Comparison of ENCODE assay signal across 8 mouse cellular contexts in genomic region chr1:69591328-69591801, GRCm38 (mm10).
DNase-seq lines count a peak whose midpoint lies in the region; ATAC-seq and TF ChIP-seq lines count a peak whose summit lies in the region.

No protein-coding gene starts in this region.

- 69% methylated on average over 7 of the region's 7 CpGs for WGBS in hindbrain, embryonic 11.5 days

- peak overlapping the region; percentile 27 for H3K4me3 ChIP-seq in layer of hippocampus, adult 2 months
- no peak overlapping the region for H3K4me3 ChIP-seq in hindbrain, embryonic 11.5 days (ENCODE audit: low read depth, low read length)

- no peak overlapping the region for H3K4me2 ChIP-seq in hindbrain, embryonic 11.5 days (replicated peaks; ENCODE audit: low read depth, low read length)

- no peak for DNase-seq in frontal cortex, postnatal 36 days (ENCODE audit: low spot score in 2 of 2)
- DNase-seq in 3T3-L1 (ENCODE audit: low read depth, low spot score), result peak; percentile 44
- DNase-seq in cerebellum, adult 9-11 months, result peak; percentile 33
- DNase-seq in heart, postnatal 14 days, result peak; percentile 8 to 16
- peak; percentile 8 to 34 for DNase-seq in layer of hippocampus, adult 2 months (ENCODE audit: low spot score in 2 of 2)
- DNase-seq in hindbrain, embryonic 11.5 days (ENCODE audit: low spot score), result no peak
- no peak for DNase-seq in liver

- H3K9me3 ChIP-seq in hindbrain, embryonic 11.5 days (ENCODE audit: control insufficient read depth, low read length), result no peaks in the 10 kb centered on the region

- no peak for TF ChIP-seq CTCF in layer of hippocampus, adult 2 months (conservative IDR thresholded peaks at IDR 0.05)

- ATAC-seq in frontal cortex, adult (ENCODE audit: low TSS enrichment), result peak; percentile 52; the same call in 1 of the 2 replicates
- no peak for ATAC-seq in hindbrain, embryonic 11.5 days (ENCODE audit: low FRiP score)

- intact Hi-C loops in heart, postnatal 14 days (cut with DNase I), result no loop called here

- no peaks in the 10 kb centered on the region for H3K36me3 ChIP-seq in hindbrain, embryonic 11.5 days (ENCODE audit: control insufficient read depth, insufficient read depth, low read length)

- H3K27me3 ChIP-seq in hindbrain, embryonic 11.5 days (ENCODE audit: control insufficient read depth, insufficient read depth, low read length), result no peaks in the 10 kb centered on the region

- peak overlapping the region; percentile 32; the same call in 1 of the 2 replicates for H3K27ac ChIP-seq in layer of hippocampus, adult 2 months
- H3K27ac ChIP-seq in hindbrain, embryonic 11.5 days (ENCODE audit: low read depth, low read length), result no peak overlapping the region

- H3K9ac ChIP-seq in hindbrain, embryonic 11.5 days (ENCODE audit: low read depth, low read length), result no peak overlapping the region

- H3K4me1 ChIP-seq in hindbrain, embryonic 11.5 days (replicated peaks; ENCODE audit: control insufficient read depth, insufficient read depth, low read length), result no peaks in the 10 kb centered on the region

Comparison
In these comparisons a context has a peak if more than half of its experiments do, and no peak if none do; other contexts are left out.
1. DNase-seq: peak in 3T3-L1 (single experiment), cerebellum, adult 9-11 months (single experiment), heart, postnatal 14 days (2 of 2) and layer of hippocampus, adult 2 months (2 of 2); none in frontal cortex, postnatal 36 days (0 of 2), hindbrain, embryonic 11.5 days (single experiment) and liver (single experiment).